Mouse (Mus musculus) E14TG2a.4 (cell line): ENCODE results near the gene Stk38l.

Source experiments
- H3K27me3 ChIP-seq: 2 replicates; pipeline ENCODE4 v1.6.1; 2014; ENCODE audit warnings: low read length, control low read depth; ENCODE audit not compliant: insufficient read depth
- H3K36me3 ChIP-seq: 2 replicates; pipeline ENCODE4 v1.6.1; 2014; ENCODE audit warnings: low read length, control low read depth; ENCODE audit not compliant: insufficient read depth
- H3K4me1 ChIP-seq: replicated peaks from 2 replicates; pipeline ENCODE4 v1.6.1; 2014; ENCODE audit warnings: low read depth, low read length, control low read depth
- H3K4me3 ChIP-seq: replicated peaks from 2 replicates; pipeline ENCODE4 v1.5.1; 2014; ENCODE audit warnings: mild to moderate bottlenecking, low read length
- H3K9me3 ChIP-seq: 2 replicates; pipeline ENCODE4 v1.6.1; 2014; ENCODE audit warnings: low read length, control low read depth
- CTCF ChIP-seq: conservative IDR thresholded peaks from 2 replicates; pipeline ENCODE4 v1.5.1; 2014; ENCODE audit warnings: low read length
- NANOG ChIP-seq: IDR thresholded peaks from 2 replicates; pipeline ENCODE4 v1.6.1; 2014; ENCODE audit warnings: borderline replicate concordance, low read length, mixed read lengths
- POU5F1 ChIP-seq: IDR thresholded peaks from 2 replicates; pipeline ENCODE4 v1.6.1; 2014; ENCODE audit warnings: low read length, borderline replicate concordance

Stk38l gene

GRCm38 (mm10) chr6:146755679-146756078 is 30.9 kb downstream of the Stk38l start:
- TF ChIP-seq NANOG (no peak), POU5F1 (no peak), CTCF (no peak)
- Histone ChIP-seq H3K27me3 (no peaks in the 10 kb centered on the region), H3K4me1 (peaks cover 22% of the 10 kb centered on the region), H3K9me3 (no peaks in the 10 kb centered on the region), H3K36me3 (peaks cover 11% of the 10 kb centered on the region; the same call in 1 of the 2 replicates), H3K4me3 (no peak overlapping the region)

- no peak for TF ChIP-seq POU5F1
- no peak for TF ChIP-seq NANOG
- no peak for TF ChIP-seq CTCF
- Histone ChIP-seq H3K9me3 (no peaks in the 10 kb centered on the region), H3K4me3 (no peak overlapping the region), H3K36me3 (peaks cover 14% of the 10 kb centered on the region; the same call in 1 of the 2 replicates), H3K4me1 (peaks cover 11% of the 10 kb centered on the region), H3K27me3 (no peaks in the 10 kb centered on the region)
Measured at GRCm38 (mm10) chr6:146759027-146759426, 34.2 kb downstream of the Stk38l start.

GRCm38 (mm10) chr6:146760022-146760421 is 35.2 kb downstream of the Stk38l start:
- H3K36me3 ChIP-seq = peaks cover 11% of the 10 kb centered on the region; the same call in 1 of the 2 replicates
- no peaks in the 10 kb centered on the region for H3K9me3 ChIP-seq
- peaks cover 10% of the 10 kb centered on the region for H3K4me1 ChIP-seq
- H3K4me3 ChIP-seq = no peak overlapping the region
- H3K27me3 ChIP-seq = no peaks in the 10 kb centered on the region
- TF ChIP-seq NANOG (no peak), CTCF (no peak), POU5F1 (no peak)

GRCm38 (mm10) chr6:146760736-146761135 is 35.9 kb downstream of the Stk38l start:
- no peaks in the 10 kb centered on the region for H3K27me3 ChIP-seq
- H3K9me3 ChIP-seq = no peaks in the 10 kb centered on the region
- H3K36me3 ChIP-seq = peaks cover 8% of the 10 kb centered on the region; the same call in 1 of the 2 replicates
- TF ChIP-seq NANOG = no peak
- TF ChIP-seq CTCF = peak; percentile 38; the same call in 1 of the 2 replicates
- no peak for TF ChIP-seq POU5F1
- H3K4me3 ChIP-seq = no peak overlapping the region
- H3K4me1 ChIP-seq = peaks cover 3% of the 10 kb centered on the region

- peaks cover 23% of the 10 kb centered on the region for H3K36me3 ChIP-seq
- H3K4me1 ChIP-seq = no peaks in the 10 kb centered on the region
- peak; percentile 20 for TF ChIP-seq CTCF
- no peak for TF ChIP-seq NANOG
- no peak for TF ChIP-seq POU5F1
- H3K27me3 ChIP-seq = no peaks in the 10 kb centered on the region
- H3K9me3 ChIP-seq = no peaks in the 10 kb centered on the region
- no peak overlapping the region for H3K4me3 ChIP-seq
Measured at GRCm38 (mm10) chr6:146762264-146762898, 37.6 kb downstream of the Stk38l start.

- no peaks in the 10 kb centered on the region for H3K4me1 ChIP-seq
- no peak for TF ChIP-seq NANOG
- TF ChIP-seq CTCF = no peak
- TF ChIP-seq POU5F1 = no peak
- no peaks in the 10 kb centered on the region for H3K27me3 ChIP-seq
- H3K36me3 ChIP-seq = peaks cover 43% of the 10 kb centered on the region
- no peak overlapping the region for H3K4me3 ChIP-seq
- no peaks in the 10 kb centered on the region for H3K9me3 ChIP-seq
Measured at GRCm38 (mm10) chr6:146764593-146764992, 39.8 kb downstream of the Stk38l start.

GRCm38 (mm10) chr6:146765270-146765669 is 40.5 kb downstream of the Stk38l start:
- no peak for TF ChIP-seq NANOG
- Histone ChIP-seq H3K4me3 (no peak overlapping the region), H3K36me3 (peaks cover 50% of the 10 kb centered on the region), H3K9me3 (no peaks in the 10 kb centered on the region), H3K27me3 (no peaks in the 10 kb centered on the region), H3K4me1 (no peaks in the 10 kb centered on the region)

GRCm38 (mm10) chr6:146768813-146769404 is 44.1 kb downstream of the Stk38l start:
- Histone ChIP-seq H3K9me3 (no peaks in the 10 kb centered on the region), H3K4me3 (no peak overlapping the region), H3K36me3 (peaks cover 72% of the 10 kb centered on the region), H3K27me3 (no peaks in the 10 kb centered on the region), H3K4me1 (no peaks in the 10 kb centered on the region)
- TF ChIP-seq POU5F1 = no peak
- TF ChIP-seq NANOG = no peak
- TF ChIP-seq CTCF = no peak
